Mouse (Mus musculus): Measurements from ENCODE around the gene Rab39. TPM values are rescaled to one million over a fixed set of nuclear protein-coding genes. Genes with fewer than 3 reads are reported as not detected.
A peak's percentile ranks its signal among the peaks of the same experiment; 100 is the strongest.

The Rab39 gene
- total RNA-seq (2021) (1 to 10 TPM in 1 of 2 experiments, under 1 TPM in 1; 0.43 to 1.1 TPM), polyA plus RNA-seq (2012; rRNA removed) (0.12 and 0.19 TPM in 2 replicates)
- long read RNA-seq, partial matches to known transcripts: 0 of 2 reads
- long read RNA-seq, other reads (novel, unspliced or antisense): 2 of 2 reads

- DNase-seq: peak; percentile 76
These were observed at the start of gene Rab39 for GRCm38 (mm10) chr9:53705992-53706696. TSS of gene Rab39 (minus strand) at chr9:53706232.

- no peak for DNase-seq
These were observed 48.8 kb upstream of the Rab39 start for GRCm38 (mm10) chr9:53754801-53755200.

- DNase-seq: no peak
These were observed 44.9 kb upstream of the Rab39 start for GRCm38 (mm10) chr9:53750899-53751298.

DNA sequence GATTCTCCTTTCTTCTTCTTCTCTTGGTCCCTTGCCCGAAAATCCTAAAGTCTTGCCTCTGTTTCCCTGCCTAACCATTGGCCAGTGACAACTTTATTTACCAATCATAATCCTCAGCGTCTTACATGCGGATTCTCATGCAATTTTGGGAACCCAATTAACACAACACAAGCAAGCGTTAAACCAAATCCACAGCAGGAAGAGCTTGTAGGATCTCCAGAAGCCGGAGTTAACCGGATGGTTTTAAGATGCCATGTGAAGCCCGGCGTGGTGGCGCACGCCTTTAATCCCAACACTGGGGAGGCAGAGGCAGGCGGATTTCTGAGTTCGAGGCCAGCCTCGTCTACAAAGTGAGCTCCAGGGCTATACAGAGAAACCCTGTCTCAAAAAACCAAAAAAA, 44.4 kb upstream of the Rab39 start:
- no peak for DNase-seq

DNA sequence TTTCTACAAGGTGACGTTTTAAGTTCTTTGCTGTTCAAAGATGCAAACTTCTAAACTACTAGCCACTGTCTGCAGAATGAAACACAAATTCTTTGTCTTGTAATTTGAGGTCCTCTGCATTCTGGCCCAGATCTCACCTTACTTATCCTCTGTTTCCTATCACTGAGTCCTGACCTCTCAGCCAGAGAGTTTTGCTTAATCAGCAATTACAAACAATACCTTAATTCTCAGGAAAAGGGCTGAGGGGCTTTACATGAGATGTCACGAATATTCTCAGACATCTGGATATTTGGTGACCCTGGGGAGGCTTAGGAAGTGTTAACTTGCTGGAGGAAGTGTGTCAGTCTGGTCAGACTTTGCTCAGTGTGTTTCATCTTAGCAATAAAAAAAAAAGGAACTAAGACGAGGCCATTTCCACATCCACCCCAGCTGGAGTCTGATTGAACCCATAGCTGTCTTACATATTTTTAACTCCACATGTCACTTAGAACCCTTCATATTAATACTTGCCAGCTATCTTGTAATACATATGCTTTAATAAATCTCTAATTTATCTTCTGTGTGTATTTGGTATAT, 34.9 kb upstream of the Rab39 start:
- DNase-seq: no peak

DNA sequence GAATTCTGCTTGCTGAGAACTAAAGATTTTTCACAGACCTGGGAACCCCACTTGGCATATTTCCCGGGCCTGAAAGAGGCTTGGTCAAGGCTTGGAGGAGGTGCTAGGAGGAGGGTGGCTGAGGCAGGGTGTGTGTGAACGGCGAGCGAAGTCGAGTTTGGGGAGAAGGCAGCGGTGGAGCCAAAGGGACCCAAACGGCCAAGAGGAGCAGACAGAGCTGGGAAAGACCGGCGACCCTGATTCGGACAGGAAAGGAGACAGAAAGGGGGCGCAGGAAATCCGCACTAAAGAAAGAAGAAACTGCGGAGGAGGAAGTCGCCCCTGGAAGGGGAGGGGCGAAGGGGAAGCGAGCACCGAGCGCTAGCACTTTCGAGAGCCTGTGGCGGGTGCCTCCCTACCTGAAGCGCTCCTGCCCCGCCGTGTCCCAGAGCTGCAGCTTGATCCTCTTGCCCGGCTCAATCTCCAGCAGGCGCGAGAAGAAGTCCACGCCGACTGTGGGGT, 491 bp downstream of the Rab39 start:
- DNase-seq: no peak

DNA sequence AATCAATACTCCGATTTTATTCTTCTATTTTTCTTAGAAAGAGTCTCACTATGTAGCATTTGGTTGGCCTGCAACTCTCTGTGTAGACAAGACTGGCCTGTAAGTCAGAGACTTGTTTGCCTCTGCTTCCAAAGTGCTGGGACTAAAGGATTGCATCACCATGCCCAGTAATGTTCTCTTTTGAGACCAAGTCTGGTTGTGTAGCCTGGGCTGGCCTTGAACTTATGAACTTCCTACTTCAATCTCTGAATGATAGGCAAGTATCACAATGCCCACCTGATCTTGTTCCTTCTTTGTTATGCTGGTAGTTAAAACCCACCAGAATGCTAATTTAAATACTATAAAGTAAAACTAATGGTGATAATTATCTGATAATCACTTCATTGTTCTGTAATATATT, 3.0 kb downstream of the Rab39 start:
- no peak for DNase-seq

DNA sequence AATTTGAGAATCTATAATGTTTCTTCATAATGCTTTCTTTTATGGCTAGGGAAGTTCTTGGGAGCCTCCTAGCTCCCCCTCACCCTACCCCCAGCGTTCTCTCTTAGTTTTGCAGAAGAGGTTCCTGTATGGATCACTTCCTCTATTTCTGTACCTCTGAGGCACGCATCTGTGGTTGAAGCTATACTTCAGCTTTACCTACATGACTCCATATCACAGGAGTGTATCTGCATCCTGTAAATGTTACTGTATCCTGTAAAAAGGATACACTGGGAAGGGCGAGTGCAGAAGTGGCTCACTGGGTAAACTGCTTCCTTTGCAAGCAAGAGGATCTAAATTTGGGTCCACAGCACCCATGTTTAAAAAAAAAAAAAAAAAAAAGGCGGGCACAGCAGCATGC, 5.5 kb downstream of the Rab39 start:
- DNase-seq: no peak

DNA sequence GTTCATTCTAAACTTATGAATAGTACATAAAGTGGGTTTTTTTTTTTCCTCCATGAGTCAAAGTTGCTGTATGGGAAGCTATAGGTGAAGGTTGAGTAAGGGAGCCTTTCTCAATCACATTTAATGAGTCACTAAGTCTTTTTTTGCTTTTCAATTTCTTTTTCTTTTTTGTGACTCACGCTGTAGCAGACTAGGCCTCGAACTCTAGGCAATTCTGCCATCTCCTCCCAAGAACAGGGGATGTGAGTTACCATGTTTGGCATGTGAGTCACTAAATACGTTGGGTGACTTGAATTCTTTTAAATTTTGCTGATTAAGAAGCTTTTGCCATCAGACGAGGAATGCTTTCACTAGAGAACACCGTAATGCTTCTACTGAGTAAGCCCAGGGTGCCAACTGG, 10.2 kb downstream of the Rab39 start:
- DNase-seq: no peak

GRCm38 (mm10) chr9:53693718-53694117, 12.3 kb downstream of the Rab39 start:
- DNase-seq: no peak

- DNase-seq: no peak
These were observed 14.0 kb downstream of the Rab39 start for GRCm38 (mm10) chr9:53691745-53692670.

DNA sequence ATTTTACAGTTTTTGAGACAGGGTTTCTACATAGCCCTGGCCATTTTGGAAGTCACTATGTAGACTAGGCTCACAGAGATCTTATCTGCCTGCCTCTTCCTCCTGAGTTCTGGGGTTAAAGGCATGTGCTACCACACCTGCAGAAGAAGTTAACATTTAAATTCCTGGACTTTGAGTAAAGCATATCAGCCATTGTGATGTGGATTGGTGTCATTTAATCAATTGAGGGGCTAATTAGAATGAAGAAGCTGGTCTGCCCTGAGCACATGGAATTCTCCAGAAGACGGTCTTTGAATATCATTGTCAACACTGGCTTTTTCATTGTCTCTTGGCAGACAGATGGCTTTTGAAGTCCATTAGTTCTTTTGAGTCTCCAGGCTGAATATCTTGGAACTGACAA, 25.2 kb downstream of the Rab39 start:
- no peak for DNase-seq

GRCm38 (mm10) chr9:53676921-53677320, 29.1 kb downstream of the Rab39 start:
- no peak for DNase-seq

- peak; percentile 75 for DNase-seq
These were observed 32.5 kb downstream of the Rab39 start for GRCm38 (mm10) chr9:53673571-53673970.

GRCm38 (mm10) chr9:53669680-53670219, 36.3 kb downstream of the Rab39 start, which contains the start of gene Cul5:
TSS of gene Cul5 (minus strand) at chr9:53670014.
- DNase-seq: peak; percentile 40

DNA sequence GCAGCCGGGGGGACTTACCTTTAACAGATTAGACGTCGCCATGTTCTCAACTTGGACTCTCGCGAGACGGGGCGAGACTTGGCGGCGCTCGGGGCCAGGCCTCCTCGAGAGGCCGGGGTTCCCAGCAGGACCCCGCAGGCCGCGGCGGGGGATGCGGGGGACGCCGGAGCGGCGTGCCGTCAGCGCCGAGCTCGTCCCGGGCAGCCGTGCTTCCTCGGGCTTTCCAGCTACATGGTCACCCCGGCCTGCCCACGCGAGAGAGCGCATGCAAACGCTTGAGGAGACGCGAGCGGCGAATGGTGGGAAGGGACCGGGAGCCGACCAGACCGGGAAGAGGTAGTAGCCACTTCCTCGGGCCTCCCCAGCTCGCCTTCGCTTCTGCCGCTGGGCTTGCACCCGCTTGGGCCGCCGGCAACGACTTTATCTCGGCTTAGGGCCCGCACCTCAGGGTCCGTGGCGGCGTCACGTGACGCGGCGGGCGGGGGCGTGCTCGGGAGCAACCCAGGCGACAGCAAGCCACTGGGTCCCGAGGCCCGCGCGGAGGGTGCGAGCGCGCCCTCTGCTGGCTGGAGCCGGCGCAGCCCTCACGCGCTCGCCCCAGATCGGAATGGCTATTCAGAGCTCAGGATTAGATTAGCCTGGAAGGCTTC, 38.9 kb downstream of the Rab39 start:
- DNase-seq: peak; percentile 96

- no peak for DNase-seq
These were observed 39.4 kb downstream of the Rab39 start for GRCm38 (mm10) chr9:53666665-53667019.

DNA sequence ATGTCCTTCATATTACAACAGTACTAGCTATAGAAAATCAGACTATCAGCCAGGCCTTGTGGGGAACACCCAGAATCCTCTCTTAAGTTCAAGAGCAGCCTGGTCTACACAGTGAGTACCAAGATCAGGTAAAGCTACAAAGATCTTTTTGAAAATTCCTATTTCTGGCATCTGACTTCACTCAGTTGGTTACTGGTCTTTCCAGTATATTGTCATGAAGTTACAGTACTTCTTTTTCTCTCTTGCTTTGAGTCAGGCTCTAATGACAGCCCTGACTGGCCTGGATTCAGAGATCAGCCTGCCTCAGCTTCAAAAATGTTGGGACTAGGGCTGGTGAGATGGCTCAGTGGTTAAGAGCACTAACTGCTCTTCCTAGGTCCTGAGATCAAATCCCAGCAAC, 40.6 kb downstream of the Rab39 start:
- no peak for DNase-seq

DNA sequence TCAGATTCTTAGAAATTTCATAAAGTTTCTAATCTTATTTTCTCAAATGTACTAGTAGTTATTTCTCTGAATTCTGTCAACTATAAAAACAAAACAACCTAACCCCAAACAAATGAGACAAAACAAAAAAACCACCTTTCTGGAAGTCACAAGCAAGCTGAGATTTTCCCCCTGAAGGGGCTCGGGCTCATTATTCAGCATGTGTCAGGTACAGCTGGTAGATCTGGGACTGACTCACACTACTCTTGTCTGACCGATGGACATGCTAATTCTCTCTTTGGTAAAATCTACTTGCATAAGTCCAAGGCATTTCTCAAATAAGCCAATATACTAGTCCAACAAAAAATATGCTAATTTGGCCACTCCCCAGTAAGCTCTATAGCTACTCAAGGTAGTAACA, 41.2 kb downstream of the Rab39 start:
- no peak for DNase-seq

GRCm38 (mm10) chr9:53634796-53635195, 71.2 kb downstream of the Rab39 start:
- no peak for DNase-seq
